Mouse (Mus musculus): Measurements from ENCODE around the gene Rundc1.
"Not testable (repeated sequence)": the region's sequence is repeated elsewhere in the genome, so short reads cannot be mapped to it uniquely, and the experiment has no call there.

The Rundc1 gene

DNA sequence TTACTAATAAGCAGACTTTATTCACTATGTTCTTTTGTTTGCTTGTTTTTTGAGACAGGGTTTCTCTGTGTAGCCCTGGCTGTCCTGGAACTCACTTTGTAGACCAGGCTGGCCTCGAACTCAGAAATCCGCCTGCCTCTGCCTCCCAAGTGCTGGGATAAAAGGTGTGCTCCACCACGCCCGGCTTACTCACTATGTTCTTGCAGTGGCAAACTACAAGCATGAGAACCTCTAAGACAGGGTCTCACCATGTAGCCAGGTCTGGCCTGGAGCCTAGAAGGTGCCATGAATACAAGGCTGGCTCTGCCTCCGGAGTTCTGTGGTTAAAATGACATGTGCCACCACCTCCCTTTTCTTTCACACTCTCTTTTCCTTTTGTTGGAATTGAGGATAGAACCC, 41.7 kb downstream of the Rundc1 start:
- DNase-seq (ENCODE audit: low spot score) = not testable (repeated sequence)

DNA sequence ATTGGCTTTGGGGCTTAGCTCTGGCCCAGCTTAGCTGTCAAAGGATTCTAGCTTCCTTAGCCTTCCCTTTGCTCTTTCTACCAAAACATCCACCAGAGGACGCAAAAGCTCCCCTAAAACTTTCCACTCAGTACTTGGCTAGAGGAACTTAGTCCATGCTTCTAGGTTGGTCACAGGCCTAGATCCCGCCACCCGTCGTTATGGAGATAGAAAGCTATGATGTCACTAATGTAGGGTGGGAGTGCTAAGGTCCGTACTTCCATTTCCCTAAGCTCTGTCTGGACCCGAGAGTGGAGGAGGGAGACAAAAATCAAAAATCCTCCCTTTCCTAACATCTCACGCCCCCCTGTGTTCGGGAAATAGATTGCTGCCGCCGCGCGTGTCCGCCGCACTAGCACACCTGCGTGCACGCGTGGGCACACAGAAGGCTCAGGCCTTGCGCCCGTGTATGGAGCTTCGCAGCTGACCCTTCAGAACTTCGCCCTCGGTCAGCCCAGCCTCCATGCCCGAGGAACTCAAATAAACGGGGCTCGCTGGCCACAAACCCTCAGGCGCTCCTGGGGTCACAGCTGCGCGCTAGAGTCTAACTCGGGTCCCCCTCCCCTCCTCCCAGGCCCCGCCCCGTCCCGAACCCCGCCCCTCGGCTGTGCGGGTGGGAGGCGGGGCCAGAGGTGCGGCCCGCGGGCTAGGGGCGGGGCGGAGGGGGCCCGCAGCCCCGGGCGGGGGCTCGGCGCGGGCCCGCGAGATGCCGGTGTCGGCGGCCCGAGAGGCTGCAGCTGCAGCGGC, 42.8 kb downstream of the Rundc1 start:
- DNase-seq (ENCODE audit: low spot score) = peak; percentile 67

DNA sequence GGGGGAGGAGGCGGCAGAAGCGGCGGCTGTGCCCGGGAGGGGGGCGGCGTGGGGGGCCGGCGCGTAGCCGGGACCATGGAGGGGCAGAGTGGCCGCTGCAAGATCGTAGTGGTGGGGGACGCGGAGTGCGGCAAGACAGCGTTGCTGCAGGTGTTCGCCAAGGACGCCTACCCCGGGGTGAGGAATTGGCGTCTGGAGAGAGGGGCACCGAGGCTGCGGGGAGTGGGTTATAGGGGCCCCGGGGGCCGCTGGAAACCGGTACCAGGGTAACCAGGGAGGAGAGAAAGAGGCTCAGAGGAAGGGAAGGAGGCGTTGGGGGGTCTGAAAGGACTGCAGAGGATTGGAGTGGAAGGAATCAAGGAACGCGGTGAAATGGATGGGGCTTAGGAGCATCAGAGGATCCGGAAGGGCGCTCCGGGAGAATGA, 43.4 kb downstream of the Rundc1 start:
- DNase-seq (ENCODE audit: low spot score) = no peak

- DNase-seq (ENCODE audit: low spot score) = no peak
These were observed 43.8 kb downstream of the Rundc1 start for GRCm38 (mm10) chr11:101468731-101469130.

GRCm38 (mm10) chr11:101469155-101469554, 44.3 kb downstream of the Rundc1 start:
- DNase-seq (ENCODE audit: low spot score) = no peak

DNA sequence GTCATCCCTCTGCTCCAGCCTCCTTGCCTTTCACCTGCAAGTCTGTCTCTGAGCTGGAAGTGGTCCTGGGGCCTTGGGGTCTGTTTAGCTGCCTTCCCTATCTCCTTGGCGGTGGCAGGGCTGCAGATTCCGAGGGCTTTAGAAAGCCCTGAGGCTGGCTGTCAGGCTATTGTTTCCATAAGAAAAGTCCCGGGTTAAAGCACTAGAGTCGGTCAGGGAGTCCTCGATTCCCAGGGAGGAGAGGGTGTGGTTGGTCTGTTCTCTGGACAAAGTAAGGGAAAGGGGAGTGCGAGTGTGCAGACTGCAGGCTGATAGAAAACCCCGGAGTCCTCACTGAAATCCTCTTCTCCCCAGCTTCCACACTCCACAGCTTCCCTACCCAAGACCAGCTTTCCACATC, 45.3 kb downstream of the Rundc1 start:
- DNase-seq (ENCODE audit: low spot score) = no peak

DNA sequence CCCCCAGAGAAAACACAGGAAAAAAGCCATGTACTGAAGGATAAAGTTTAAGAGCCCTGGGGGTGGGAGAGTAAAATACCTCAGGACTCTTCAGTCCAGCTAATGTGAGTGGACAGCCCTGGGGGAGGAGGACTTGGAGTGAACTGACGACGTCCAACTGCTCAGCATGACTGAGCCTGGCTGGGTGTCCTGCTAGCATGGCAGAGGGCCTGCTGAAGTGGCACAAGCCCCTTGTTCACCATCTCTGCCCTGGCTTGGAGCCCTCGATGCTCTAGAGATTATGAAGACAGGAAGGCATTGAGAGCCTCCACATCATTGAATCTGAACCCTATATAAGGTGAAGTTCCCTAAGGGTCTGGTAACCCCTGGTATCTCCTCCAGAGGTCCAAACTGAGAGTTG, 47.0 kb downstream of the Rundc1 start:
- no peak for DNase-seq (ENCODE audit: low spot score)

GRCm38 (mm10) chr11:101472336-101472735, 47.5 kb downstream of the Rundc1 start:
- no peak for DNase-seq (ENCODE audit: low spot score)

DNA sequence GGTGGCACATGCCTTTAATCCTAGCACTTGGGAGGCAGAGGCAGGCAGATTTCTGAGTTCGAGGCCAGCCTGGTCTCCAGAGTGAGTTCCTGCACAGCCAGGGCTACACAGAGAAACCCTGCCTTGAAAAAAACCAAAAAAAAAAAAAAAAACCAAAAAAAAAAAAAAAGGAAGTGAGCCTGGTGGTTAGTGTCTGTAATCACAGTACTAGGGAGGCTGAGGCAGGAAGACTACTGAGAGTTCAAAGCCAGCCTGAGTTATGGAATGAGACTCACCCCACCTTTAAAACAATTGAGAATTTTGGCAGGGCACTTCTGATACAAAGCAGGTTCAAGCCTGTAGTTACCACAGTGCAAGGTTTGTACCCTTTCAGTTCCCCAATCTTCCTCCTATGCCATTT, 48.8 kb downstream of the Rundc1 start:
- DNase-seq (ENCODE audit: low spot score) = not testable (repeated sequence)

- no peak for DNase-seq (ENCODE audit: low spot score)
These were observed 49.4 kb downstream of the Rundc1 start for GRCm38 (mm10) chr11:101474298-101474697.

DNA sequence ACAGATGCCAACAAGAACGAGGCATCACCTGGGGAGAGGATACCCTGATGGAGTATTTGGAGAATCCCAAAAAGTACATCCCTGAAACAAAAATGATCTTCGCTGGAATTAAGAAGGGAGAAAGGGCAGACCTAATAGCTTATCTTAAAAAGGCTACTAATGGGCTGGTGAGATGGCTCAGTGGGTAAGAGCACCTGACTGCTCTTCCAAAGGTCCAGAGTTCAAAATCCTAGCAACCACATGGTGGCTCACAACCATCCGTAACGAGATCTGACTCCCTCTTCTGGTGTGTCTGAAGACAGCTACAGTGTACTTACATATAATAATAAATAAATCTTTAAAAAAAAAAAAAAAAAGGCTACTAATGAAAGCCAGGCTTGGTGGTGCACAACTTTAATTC, 51.5 kb downstream of the Rundc1 start:
- not testable (repeated sequence) for DNase-seq (ENCODE audit: low spot score)

DNA sequence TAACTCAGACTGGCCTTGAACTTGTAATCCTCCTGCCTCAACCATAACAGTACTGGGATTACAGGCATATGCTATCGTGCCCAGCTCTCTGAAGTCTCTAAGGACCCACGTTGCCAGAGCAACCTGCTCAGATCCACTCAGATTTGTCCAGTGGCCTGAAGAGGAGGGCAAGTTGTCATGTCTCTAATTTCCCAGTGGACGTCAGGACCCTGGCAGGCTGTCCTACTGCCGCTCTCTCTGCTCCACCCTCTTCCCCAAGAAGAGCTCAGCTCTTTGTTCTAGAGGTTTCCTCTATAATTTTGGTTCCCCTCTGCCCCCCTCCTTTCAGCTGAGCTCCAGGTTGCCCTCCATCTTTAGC, 52.3 kb downstream of the Rundc1 start:
- DNase-seq (ENCODE audit: low spot score) = no peak

GRCm38 (mm10) chr11:101477552-101478211, 52.8 kb downstream of the Rundc1 start:
- no peak for DNase-seq (ENCODE audit: low spot score)

DNA sequence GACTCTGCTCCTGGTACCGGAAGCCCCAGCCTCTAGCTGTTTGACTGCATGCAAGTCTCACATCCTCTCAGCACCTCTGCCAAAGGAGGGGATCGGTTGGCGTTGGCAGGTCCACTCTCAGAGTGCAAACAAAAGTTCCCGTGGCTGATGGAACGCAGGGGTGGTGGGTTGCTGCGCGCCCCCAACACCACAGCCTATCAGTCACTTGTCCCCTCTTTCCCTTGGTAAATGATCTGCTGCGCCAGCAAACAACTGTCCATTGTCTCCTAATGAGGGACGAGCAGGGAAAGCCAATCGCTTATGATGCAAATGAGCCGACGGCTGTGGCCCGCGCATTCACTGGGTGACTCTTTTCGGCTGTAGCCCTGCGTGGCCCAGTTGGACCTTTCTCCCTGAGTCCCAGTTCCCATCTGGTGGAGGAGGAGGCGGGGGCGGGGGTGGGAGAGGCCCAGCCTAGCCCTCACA, 54.3 kb downstream of the Rundc1 start:
- no peak for DNase-seq (ENCODE audit: low spot score)

GRCm38 (mm10) chr11:101480912-101481311, 56.0 kb downstream of the Rundc1 start:
- DNase-seq (ENCODE audit: low spot score) = no peak

DNA sequence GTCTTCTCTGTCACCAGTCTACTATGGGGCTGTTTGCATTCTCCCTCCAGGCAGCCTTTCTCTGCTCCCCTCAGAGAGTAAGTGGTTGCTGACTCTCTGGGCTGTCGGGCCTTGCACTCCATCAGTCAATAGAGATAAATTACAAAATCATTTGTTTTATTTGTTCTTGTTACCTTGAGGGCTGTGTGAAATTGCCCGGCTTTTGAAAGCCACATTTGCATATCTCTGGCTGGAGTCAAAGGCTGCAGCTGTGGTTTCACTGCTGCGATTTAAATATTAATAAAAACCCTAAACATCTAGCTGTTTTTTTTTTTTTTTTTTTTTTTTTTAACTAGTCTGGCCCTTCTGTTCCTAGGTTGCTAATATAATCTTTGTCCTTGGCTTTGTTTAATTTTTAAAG, 58.9 kb downstream of the Rundc1 start:
- no peak for DNase-seq (ENCODE audit: low spot score)

DNA sequence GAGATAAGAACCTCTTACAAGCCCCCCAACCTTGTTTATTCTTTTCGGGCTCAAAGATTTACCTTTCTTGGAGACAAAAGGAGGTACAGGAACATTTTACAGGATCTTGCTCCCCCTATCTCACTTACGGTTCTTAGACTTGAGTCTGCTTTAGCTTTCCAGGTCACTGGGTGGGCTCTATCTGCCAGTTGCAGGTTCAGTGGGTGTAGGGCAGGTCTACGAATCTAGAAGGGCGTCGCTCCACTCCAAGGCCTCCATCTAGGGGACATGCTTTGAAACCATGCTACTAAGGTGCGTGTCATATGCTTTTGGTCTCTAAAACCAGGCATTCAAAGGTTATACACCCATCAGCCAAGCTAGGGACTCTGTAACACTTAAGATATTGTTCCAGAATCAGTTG, 59.4 kb downstream of the Rundc1 start:
- no peak for DNase-seq (ENCODE audit: low spot score)

DNA sequence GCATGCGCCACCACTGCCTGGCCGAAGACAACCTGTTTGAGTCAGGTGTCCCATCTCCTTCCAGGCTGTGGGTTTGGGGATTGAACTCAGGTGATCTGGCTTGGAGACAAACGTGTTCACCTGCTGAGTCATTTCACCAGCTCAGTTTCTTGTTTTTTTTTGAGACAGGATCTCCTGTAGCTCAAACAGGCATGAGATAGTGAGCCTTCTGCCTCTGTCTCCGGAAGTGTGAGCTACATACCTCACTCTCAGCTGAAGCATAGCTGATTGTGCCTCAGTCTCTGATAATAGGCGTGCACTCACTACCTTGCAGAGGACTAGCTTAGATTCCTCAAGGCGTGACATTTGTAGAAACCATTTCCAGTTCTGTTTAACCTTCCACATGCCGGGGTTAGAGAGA, 59.9 kb downstream of the Rundc1 start:
- no peak for DNase-seq (ENCODE audit: low spot score)

Data from ovary, adult 18-20 months (tissue).